Mouse (Mus musculus): ENCODE data around the gene Dip2b.

Gene Dip2b

GRCm38 (mm10) chr15:100038470-100038971 lies at the start of gene Dip2b:
TSS of gene Dip2b (plus strand) at chr15:100038664.
- in situ Hi-C loops (cut with MboI, MseI), result loop anchor here (5.0 kb wide), 1 partner anchor 89 kb away; no protein-coding TSS in a partner anchor

DNA sequence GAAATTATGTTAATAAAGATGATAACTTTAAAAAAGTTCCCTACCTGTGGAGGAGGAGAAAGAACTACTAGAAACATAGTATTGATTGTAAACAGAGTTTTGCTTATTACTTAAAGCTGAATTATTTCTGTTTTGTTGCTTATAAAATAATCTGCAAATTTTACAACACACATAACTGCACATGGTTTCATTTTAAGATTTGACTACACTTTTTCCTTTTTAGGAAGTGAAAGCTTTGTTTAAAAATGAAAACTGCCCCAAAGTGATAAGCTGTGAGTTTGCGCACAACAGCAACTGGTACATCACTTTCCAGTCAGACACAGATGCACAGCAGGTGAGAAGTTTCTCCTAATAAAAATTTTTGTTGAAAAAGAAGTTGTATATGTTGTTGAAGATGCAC lies 45.4 kb upstream of the Dip2b start:
- in situ Hi-C loops (cut with MboI, MseI), result no loop called here

DNA sequence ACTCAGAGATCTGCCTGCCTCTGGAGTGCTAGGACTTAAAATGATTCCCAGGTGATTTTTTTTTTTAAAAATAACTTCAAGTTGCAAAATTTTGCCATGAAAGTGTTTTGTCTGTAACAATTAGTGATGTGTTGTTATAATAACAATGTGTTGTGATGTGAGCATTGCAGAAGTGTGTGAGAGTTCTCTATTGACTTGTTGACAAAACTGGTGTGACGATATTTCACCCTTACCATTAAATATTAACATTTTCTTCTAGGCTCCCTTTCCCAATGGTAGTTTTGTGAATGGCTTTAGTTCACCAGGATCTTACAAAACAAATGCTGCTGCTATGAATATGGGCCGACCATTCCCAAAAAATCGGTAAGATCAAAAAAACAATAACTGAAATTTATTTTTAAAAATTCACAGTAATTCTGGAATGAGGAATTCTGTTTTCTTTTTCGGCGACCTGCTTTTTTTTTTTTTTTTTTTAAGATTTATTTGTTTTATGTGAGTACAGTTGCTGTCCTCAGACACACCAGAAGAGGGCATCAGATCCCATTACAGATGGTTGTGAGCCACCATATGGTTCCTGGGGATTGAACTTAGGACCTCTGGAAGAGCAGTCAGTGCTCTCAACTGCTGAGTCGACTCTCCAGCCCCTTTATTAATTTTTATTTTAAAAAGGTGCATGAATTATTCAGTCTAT lies 41.2 kb upstream of the Dip2b start:
- in situ Hi-C loops (cut with MboI, MseI), result no loop called here

DNA sequence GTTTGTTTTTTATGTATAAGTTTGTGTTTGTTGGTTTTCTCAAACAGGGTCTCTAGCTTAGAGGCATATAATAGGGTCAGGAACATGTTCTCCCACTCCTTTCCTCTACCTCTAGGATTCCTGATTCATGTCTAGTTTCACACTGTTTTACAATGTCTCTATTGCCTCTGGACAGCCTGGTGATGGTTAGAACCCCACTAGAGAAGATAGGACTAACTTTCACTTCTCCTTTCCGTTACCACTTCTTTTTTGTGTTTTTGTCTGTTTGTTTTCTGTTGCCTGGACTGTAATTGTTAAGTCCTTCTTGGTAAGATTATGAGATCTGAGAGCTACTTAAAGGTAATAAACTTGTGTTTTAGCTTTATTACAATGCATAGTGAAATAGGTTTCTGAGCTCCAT lies 39.1 kb upstream of the Dip2b start:
- in situ Hi-C loops (cut with MboI, MseI), result no loop called here

- in situ Hi-C loops (cut with MboI, MseI), result no loop called here
These were observed 33.7 kb upstream of the Dip2b start for GRCm38 (mm10) chr15:100004677-100005273.

- in situ Hi-C loops (cut with MboI, MseI), result no loop called here
These were observed 32.3 kb upstream of the Dip2b start for GRCm38 (mm10) chr15:100006180-100006579.

DNA sequence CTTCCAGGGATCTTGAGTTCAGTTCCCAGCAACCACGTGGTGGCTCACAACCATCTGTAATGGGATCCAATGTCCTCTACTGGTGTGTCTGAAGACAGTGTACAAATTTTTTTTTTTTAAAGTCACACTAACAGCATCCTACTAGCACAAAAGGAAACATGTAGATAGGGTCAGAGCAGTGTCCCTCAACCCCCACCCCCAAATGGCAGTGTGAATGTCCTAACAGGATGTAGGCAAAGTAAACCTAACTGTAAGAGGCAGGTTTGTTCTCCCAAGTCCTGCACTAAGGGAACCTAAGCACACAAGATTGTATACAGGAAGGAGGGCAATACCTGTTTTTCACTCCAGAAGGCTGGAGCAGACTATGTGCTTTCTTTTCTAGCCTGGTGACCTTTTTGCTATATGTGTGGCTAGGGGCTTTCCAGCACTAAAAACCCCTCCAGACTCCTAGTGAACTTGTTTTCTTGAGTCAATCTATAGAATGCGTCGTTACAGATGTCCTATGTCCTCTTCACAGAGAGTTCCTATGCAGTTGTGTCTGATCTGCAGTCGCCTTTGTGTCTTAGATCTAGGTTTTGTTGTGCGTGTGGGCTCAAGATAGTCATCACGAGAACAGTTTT lies 20.1 kb upstream of the Dip2b start:
- in situ Hi-C loops (cut with MboI, MseI), result no loop called here

- in situ Hi-C loops (cut with MboI, MseI), result no loop called here
These were observed 17.3 kb upstream of the Dip2b start for GRCm38 (mm10) chr15:100021175-100021574.

GRCm38 (mm10) chr15:100022923-100023322 lies 15.5 kb upstream of the Dip2b start:
- in situ Hi-C loops (cut with MboI, MseI), result no loop called here

- in situ Hi-C loops (cut with MboI, MseI), result no loop called here
These were observed 13.2 kb upstream of the Dip2b start for GRCm38 (mm10) chr15:100025076-100025834.

GRCm38 (mm10) chr15:100028133-100028532 lies 10.3 kb upstream of the Dip2b start:
- in situ Hi-C loops (cut with MboI, MseI), result no loop called here

GRCm38 (mm10) chr15:100029497-100029896 lies 9.0 kb upstream of the Dip2b start:
- in situ Hi-C loops (cut with MboI, MseI), result no loop called here

DNA sequence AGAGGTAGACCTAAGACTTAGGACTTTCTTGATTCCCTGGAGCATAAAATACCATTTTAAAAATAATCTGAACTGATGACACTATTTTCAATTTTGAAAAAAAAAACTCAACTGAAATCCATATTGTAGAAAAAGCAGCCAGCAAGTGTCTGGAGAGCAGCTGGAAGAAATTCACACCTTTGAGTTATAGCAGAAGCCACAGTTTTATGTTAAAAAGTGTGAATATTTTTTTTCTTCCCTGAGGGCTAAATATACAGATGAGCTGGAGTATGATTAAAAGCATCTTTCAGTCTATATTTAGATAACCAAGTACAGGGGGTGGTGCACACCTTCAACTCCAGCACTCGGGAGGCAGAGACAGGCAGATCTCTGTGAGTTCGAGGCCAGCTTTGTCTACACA lies 8.6 kb upstream of the Dip2b start:
- in situ Hi-C loops (cut with MboI, MseI), result no loop called here

GRCm38 (mm10) chr15:100032546-100032945 lies 5.9 kb upstream of the Dip2b start:
- in situ Hi-C loops (cut with MboI, MseI), result no loop called here

DNA sequence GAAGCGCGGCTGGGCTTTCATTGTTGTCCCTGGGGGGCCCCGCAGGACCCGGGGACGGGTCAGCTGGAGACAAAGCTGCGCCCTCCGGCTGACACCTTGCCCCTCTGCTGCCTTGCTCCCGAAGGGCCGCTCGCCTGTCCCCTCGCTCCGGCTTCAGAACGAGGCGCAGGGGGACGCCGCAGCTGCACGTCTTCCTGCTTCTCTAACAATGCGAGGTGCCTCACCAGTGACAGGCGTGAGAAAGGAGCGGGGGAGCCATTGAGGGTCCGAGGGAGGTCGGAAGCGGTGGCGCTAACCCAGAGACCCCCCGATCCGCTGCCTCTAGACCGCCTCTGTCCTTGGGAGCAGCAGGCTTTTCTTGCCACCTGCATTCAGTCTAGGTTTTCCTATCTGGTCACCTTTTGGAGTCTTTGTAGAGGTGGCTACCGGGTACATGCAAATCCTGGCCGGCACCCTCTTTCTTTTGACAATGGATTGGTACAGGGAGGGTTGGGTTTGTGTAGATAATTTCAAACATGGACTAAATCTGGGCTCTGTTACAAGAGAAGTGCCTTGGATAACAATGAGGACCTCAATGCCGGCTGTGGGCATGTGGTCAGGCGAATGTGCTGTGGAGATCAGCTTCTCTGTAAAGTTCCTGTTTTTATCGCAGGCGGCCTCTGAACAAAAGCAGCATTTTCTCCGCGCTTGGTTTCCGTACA lies 687 bp downstream of the Dip2b start:
- in situ Hi-C loops (cut with MboI, MseI), result loop anchor here (5.0 kb wide), 1 partner anchor 88 kb away; no protein-coding TSS in a partner anchor

DNA sequence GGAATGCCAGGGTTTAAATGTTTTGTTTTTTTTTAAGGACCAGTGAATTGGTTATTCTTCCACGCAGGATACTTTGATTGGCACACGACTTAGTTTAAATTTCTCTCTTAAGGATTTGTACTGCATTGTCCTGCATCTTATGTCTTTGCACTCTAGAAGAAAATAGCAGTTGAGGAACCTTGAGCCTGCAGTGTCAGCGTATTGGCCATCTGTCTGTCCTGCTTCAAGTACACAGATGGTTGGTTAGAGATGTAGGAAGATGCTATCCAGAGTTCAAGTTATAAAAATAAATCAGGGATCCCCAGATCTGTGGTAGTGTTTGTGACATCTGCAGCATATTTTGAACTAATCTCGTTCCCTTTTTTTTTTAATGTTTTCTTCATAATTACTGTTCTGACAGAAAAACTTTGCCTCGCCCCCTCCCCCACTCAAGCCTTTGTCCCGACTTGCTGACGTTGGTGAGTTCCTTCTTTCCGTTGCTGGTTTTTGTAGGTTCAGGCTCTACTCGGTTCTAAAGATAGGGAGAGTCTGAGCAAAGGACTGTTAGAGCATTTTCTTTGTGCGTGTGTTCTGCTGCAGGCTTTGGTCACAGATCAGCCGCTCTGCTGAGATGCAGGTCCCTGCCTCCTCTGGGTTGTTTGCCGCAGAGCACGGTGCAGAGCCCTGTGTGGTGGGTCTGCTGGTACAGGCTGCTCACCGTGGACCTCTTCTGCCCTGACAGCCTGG lies 2.2 kb downstream of the Dip2b start:
- in situ Hi-C loops (cut with MboI, MseI), result no loop called here

DNA sequence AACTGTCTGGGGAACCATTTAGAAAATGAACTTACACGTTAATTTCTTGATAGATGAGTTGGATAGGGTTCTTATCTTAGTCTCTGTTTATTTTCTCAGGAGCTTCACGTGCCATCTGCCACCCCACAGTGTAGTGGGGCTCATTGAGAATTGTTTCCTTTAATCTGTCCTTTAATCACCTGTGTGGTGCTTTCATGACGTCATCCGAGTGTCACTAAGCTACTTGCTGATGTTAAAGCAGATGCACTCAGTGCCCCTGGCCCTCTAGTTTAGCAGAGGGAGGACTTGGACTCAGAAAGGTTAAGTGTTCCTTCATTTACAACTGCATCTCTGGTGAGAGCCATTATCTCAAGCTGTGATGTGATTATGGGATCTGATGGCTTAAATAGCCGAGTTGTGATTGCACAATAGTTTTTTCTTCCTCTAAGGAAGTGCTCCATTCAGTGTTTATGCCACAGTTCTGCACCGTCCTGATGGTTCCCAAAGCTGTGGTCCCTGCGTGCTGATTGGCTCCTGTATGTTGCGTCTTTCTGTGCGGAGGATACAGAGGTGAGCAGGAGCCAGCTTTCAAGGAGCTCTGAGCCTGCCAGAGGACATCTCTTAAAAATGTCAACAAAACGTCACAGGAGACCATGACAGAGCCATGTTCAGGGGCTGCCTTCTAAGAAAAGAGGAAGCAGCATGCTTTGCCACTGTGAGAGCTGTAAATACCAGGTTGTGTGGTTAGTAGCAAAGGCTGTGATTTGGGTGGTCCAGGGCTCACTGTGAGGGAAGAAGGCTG lies 3.0 kb downstream of the Dip2b start:
- in situ Hi-C loops (cut with MboI, MseI), result no loop called here

DNA sequence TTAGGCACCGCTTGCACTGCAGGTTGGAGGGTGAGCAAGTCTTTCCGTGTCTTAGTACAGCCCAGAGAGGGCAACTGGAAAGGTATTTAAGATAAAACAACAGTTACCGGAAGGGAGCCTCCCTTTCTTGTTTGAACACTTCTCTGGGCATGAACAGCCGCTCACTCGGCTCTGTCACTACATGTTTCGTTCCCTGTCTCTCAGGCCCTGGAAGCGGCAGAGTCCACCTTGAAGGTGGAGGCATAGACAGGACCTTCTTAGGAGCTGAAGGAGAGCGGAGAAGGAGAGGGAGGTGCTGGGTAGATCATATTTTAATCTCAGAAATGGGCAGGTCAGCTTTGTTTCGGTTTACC lies 3.6 kb downstream of the Dip2b start:
- in situ Hi-C loops (cut with MboI, MseI), result no loop called here

- in situ Hi-C loops (cut with MboI, MseI), result no loop called here
These were observed 7.1 kb downstream of the Dip2b start for GRCm38 (mm10) chr15:100045576-100045975.

DNA sequence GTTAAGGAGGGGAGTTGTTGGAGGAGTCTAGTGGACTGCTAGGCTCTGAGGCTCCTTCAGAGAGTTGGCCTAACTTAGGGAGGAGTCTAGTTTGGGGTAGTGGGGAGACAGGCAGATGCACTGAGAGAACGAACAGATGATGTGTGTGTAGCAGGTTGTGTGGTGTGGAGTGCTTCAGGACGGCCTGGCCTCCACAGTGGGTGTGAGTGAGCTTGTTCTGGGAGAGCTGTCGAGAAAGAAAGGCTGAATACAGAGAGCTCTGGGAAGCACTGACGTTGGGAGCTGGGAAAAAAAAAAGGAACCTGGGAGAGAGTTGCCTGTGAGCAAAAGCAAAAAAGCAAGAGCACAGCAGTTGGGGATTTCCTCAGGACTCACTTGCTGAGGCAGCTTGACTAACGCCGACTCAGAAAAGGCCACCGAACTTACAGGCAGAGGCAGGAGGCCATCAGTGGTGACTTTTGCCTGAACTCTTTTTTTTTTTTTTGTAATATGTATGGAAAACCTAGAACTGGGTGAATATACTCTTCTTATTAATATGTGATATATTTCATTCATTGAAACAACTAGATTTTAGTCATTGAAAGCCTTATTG lies 11.1 kb downstream of the Dip2b start:
- in situ Hi-C loops (cut with MboI, MseI), result no loop called here
